Mouse (Mus musculus) midbrain, embryonic 15.5 days (tissue): ENCODE data around the gene Fbxw11. TPM values are rescaled to one million over a fixed set of nuclear protein-coding genes. Genes with fewer than 3 reads are reported as not detected.
"Not testable (repeated sequence)": the region's sequence is repeated elsewhere in the genome, so short reads cannot be mapped to it uniquely, and the experiment has no call there.

Experiments
- ATAC-seq: fragments of 200-750 bp; cut with Nextera tagmentation; replicated peaks from 2 replicates; pipeline ENCODE4 v1.8.0; 2017; ENCODE audit warnings: moderate TSS enrichment
- H3K27ac ChIP-seq: fragments of 300-500 bp; sonication (generic); 2 replicates; pipeline ENCODE4 v1.5.1; 2015; ENCODE audit warnings: mild to moderate bottlenecking, inconsistent platforms
- H3K27me3 ChIP-seq: fragments of 300-500 bp; sonication (generic); replicated peaks from 2 replicates; pipeline ENCODE4 v1.6.1; 2015; ENCODE audit warnings: inconsistent platforms
- H3K36me3 ChIP-seq: fragments of 300-500 bp; sonication (generic); replicated peaks from 2 replicates; pipeline ENCODE4 v1.6.1; 2015; ENCODE audit warnings: inconsistent platforms
- H3K4me1 ChIP-seq: fragments of 300-500 bp; sonication (generic); 2 replicates; pipeline ENCODE4 v1.6.1; 2015; ENCODE audit warnings: inconsistent platforms
- H3K4me2 ChIP-seq: fragments of 300-500 bp; sonication (generic); 2 replicates; pipeline ENCODE4 v1.6.1; 2015; ENCODE audit warnings: inconsistent platforms, mild to moderate bottlenecking, moderate library complexity
- H3K4me3 ChIP-seq: fragments of 300-500 bp; sonication (generic); 2 replicates; pipeline ENCODE4 v1.5.1; 2015; ENCODE audit warnings: mild to moderate bottlenecking, inconsistent platforms
- H3K9ac ChIP-seq: fragments of 300-500 bp; sonication (generic); 2 replicates; pipeline ENCODE4 v1.6.1; 2015; ENCODE audit warnings: mild to moderate bottlenecking, inconsistent platforms
- H3K9me3 ChIP-seq: fragments of 300-500 bp; sonication (generic); 2 replicates; pipeline ENCODE4 v1.6.1; 2016; ENCODE audit warnings: inconsistent platforms
- WGBS: fragments of 180-500 bp; shearing (Covaris S2); methylation state at CpG from one replicate; pipeline ENCODE4 v1.1.7; 2015; ENCODE audit warnings: mixed read lengths; 5-methylcytosine and 5-hydroxymethylcytosine counted together
- polyA plus RNA-seq: library from polyadenylated mRNA; unstranded; fragments of >200 nt; fragmentation: Nextera tagmentation; extraction: Ambion mirVana; gene quantifications from 2 replicates; pipeline ENCODE4 v1.2.1, GENCODE M21; 2015

Gene Fbxw11
- polyA plus RNA-seq, 1 experiment from 2014 or later = 126 TPM

- Histone ChIP-seq H3K9ac (no peak overlapping the region), H3K27me3 (no peaks in the 10 kb centered on the region), H3K36me3 (no peaks in the 10 kb centered on the region), H3K4me3 (no peak overlapping the region), H3K27ac (no peak overlapping the region), H3K4me2 (no peak overlapping the region), H3K4me1 (peaks cover 23% of the 10 kb centered on the region; the same call in 1 of the 2 replicates), H3K9me3 (no peaks in the 10 kb centered on the region)
- ATAC-seq = no peak
- 88% methylated on average over 5 of the region's 5 CpGs for WGBS
Observed at GRCm38 (mm10) chr11:32682335-32683102, 40.0 kb downstream of the Fbxw11 start.

- Histone ChIP-seq H3K27ac (no peak overlapping the region), H3K27me3 (no peaks in the 10 kb centered on the region), H3K4me2 (no peak overlapping the region), H3K36me3 (no peaks in the 10 kb centered on the region), H3K4me3 (no peak overlapping the region), H3K9ac (no peak overlapping the region), H3K4me1 (peaks cover 20% of the 10 kb centered on the region; the same call in 1 of the 2 replicates), H3K9me3 (no peaks in the 10 kb centered on the region)
- ATAC-seq = no peak
- 64% methylated on average over 3 of the region's 3 CpGs for WGBS
Observed at GRCm38 (mm10) chr11:32684690-32685254, 42.2 kb downstream of the Fbxw11 start.

GRCm38 (mm10) chr11:32688245-32688855 is 45.8 kb downstream of the Fbxw11 start:
- Histone ChIP-seq H3K36me3 (no peaks in the 10 kb centered on the region), H3K27ac (no peak overlapping the region), H3K9ac (no peak overlapping the region), H3K4me3 (no peak overlapping the region), H3K4me1 (peaks cover 9% of the 10 kb centered on the region; the same call in 1 of the 2 replicates), H3K9me3 (no peaks in the 10 kb centered on the region), H3K27me3 (no peaks in the 10 kb centered on the region), H3K4me2 (no peak overlapping the region)
- WGBS = 97% methylated on average over 2 of the region's 2 CpGs
- no peak for ATAC-seq

GRCm38 (mm10) chr11:32689510-32689909 is 47.0 kb downstream of the Fbxw11 start:
- H3K9ac ChIP-seq = no peak overlapping the region
- peaks cover 5% of the 10 kb centered on the region; the same call in 1 of the 2 replicates for H3K4me1 ChIP-seq
- no peak overlapping the region for H3K27ac ChIP-seq
- no peak overlapping the region for H3K4me3 ChIP-seq
- WGBS = 88% methylated on average over 1 of the region's 1 CpGs
- H3K4me2 ChIP-seq = no peak overlapping the region
- no peaks in the 10 kb centered on the region for H3K36me3 ChIP-seq
- no peaks in the 10 kb centered on the region for H3K27me3 ChIP-seq
- ATAC-seq = no peak
- no peaks in the 10 kb centered on the region for H3K9me3 ChIP-seq

- Histone ChIP-seq H3K9me3 (no peaks in the 10 kb centered on the region), H3K9ac (no peak overlapping the region), H3K27me3 (no peaks in the 10 kb centered on the region), H3K4me3 (no peak overlapping the region), H3K4me1 (0 out of 2 replicates have a peak, but pooled peaks cover 9% of the 10 kb centered on the region), H3K4me2 (no peak overlapping the region), H3K27ac (no peak overlapping the region), H3K36me3 (no peaks in the 10 kb centered on the region)
- 75% methylated on average over 1 of the region's 1 CpGs for WGBS
- ATAC-seq = no peak
Observed at GRCm38 (mm10) chr11:32692834-32693233, 50.3 kb downstream of the Fbxw11 start.

GRCm38 (mm10) chr11:32693431-32694141 is 51.1 kb downstream of the Fbxw11 start:
- Histone ChIP-seq H3K4me3 (no peak overlapping the region), H3K27me3 (no peaks in the 10 kb centered on the region), H3K4me2 (no peak overlapping the region), H3K4me1 (peaks cover 13% of the 10 kb centered on the region; the same call in 1 of the 2 replicates), H3K27ac (no peak overlapping the region), H3K9ac (no peak overlapping the region), H3K36me3 (no peaks in the 10 kb centered on the region), H3K9me3 (no peaks in the 10 kb centered on the region)
- ATAC-seq = 0 out of 2 replicates have a peak, but pooled peaks have one; percentile 50
- 64% methylated on average over 7 of the region's 7 CpGs for WGBS

- H3K4me3 ChIP-seq, H3K9me3 ChIP-seq, H3K4me2 ChIP-seq, ATAC-seq, H3K27ac ChIP-seq, H3K27me3 ChIP-seq, H3K9ac ChIP-seq, H3K36me3 ChIP-seq: not testable (repeated sequence)
- WGBS = 53% methylated on average over 9 of the region's 9 CpGs
- peaks cover 13% of the 10 kb centered on the region; the same call in 1 of the 2 replicates for H3K4me1 ChIP-seq
Observed at GRCm38 (mm10) chr11:32694322-32695003, 51.9 kb downstream of the Fbxw11 start.

- H3K4me2 ChIP-seq = no peak overlapping the region
- WGBS = 49% methylated on average over 2 of the region's 2 CpGs
- H3K4me3 ChIP-seq = no peak overlapping the region
- ATAC-seq = no peak
- no peak overlapping the region for H3K9ac ChIP-seq
- H3K4me1 ChIP-seq = peaks cover 18% of the 10 kb centered on the region; the same call in 1 of the 2 replicates
- H3K9me3 ChIP-seq = no peaks in the 10 kb centered on the region
- no peak overlapping the region for H3K27ac ChIP-seq
- no peaks in the 10 kb centered on the region for H3K27me3 ChIP-seq
- H3K36me3 ChIP-seq = no peaks in the 10 kb centered on the region
Observed at GRCm38 (mm10) chr11:32696446-32697090, 54.0 kb downstream of the Fbxw11 start.

GRCm38 (mm10) chr11:32697695-32698094 is 55.2 kb downstream of the Fbxw11 start:
- Histone ChIP-seq H3K9me3 (no peaks in the 10 kb centered on the region), H3K27me3 (no peaks in the 10 kb centered on the region), H3K4me2 (no peak overlapping the region), H3K4me3 (no peak overlapping the region), H3K9ac (no peak overlapping the region), H3K4me1 (peaks cover 19% of the 10 kb centered on the region; the same call in 1 of the 2 replicates), H3K27ac (no peak overlapping the region), H3K36me3 (no peaks in the 10 kb centered on the region)
- ATAC-seq = no peak
- 79% methylated on average over 3 of the region's 3 CpGs for WGBS

GRCm38 (mm10) chr11:32699913-32700493 is 57.5 kb downstream of the Fbxw11 start:
- no peak overlapping the region for H3K9ac ChIP-seq
- WGBS = 83% methylated on average over 3 of the region's 3 CpGs
- H3K27me3 ChIP-seq = no peaks in the 10 kb centered on the region
- H3K4me1 ChIP-seq = peaks cover 22% of the 10 kb centered on the region; the same call in 1 of the 2 replicates
- H3K36me3 ChIP-seq = no peaks in the 10 kb centered on the region
- H3K4me3 ChIP-seq = no peak overlapping the region
- H3K4me2 ChIP-seq = no peak overlapping the region
- H3K27ac ChIP-seq = no peak overlapping the region
- no peak for ATAC-seq
- no peaks in the 10 kb centered on the region for H3K9me3 ChIP-seq

- no peaks in the 10 kb centered on the region for H3K27me3 ChIP-seq
- 78% methylated on average over 3 of the region's 3 CpGs for WGBS
- H3K27ac ChIP-seq = no peak overlapping the region
- no peak for ATAC-seq
- no peaks in the 10 kb centered on the region for H3K36me3 ChIP-seq
- H3K9ac ChIP-seq = no peak overlapping the region
- H3K4me1 ChIP-seq = peaks cover 21% of the 10 kb centered on the region; the same call in 1 of the 2 replicates
- no peak overlapping the region for H3K4me3 ChIP-seq
- no peaks in the 10 kb centered on the region for H3K9me3 ChIP-seq
- H3K4me2 ChIP-seq = no peak overlapping the region
Observed at GRCm38 (mm10) chr11:32701566-32701965, 59.0 kb downstream of the Fbxw11 start.
